Mouse (Mus musculus) embryonic facial prominence, embryonic 12.5 days (tissue): ENCODE measurements around the gene Ak7. TPM values are rescaled to one million over a fixed set of nuclear protein-coding genes. Genes with fewer than 3 reads are reported as not detected.

ENCODE experiments used
- ATAC-seq: fragments of 200-750 bp; cut with Nextera tagmentation; 2 replicates; pipeline ENCODE4 v1.8.0; 2017; ENCODE audit not compliant: insufficient number of reproducible peaks, insufficient read depth, low FRiP score, low TSS enrichment
- H3K27ac ChIP-seq: fragments of 300-500 bp; sonication (generic); 2 replicates; pipeline ENCODE4 v1.5.1; 2016; ENCODE audit warnings: mild to moderate bottlenecking
- H3K27me3 ChIP-seq: fragments of 300-500 bp; sonication (generic); 2 replicates; pipeline ENCODE4 v1.6.1; 2016; ENCODE audit warnings: mild to moderate bottlenecking, moderate library complexity
- H3K36me3 ChIP-seq: fragments of 300-500 bp; sonication (generic); 2 replicates; pipeline ENCODE4 v1.6.1; 2016; ENCODE audit warnings: mild to moderate bottlenecking
- H3K4me1 ChIP-seq: fragments of 300-500 bp; sonication (generic); 2 replicates; pipeline ENCODE4 v1.6.1; 2016
- H3K4me2 ChIP-seq: fragments of 300-500 bp; sonication (generic); replicated peaks from 2 replicates; pipeline ENCODE4 v1.6.1; 2016; ENCODE audit warnings: mild to moderate bottlenecking, moderate library complexity
- H3K4me3 ChIP-seq: fragments of 300-500 bp; sonication (generic); 2 replicates; pipeline ENCODE4 v1.5.1; 2016; ENCODE audit warnings: mild to moderate bottlenecking
- H3K9ac ChIP-seq: fragments of 300-500 bp; sonication (generic); 2 replicates; pipeline ENCODE4 v1.6.1; 2016; ENCODE audit warnings: mild to moderate bottlenecking, moderate library complexity
- H3K9me3 ChIP-seq: fragments of 300-500 bp; sonication (generic); 2 replicates; pipeline ENCODE4 v1.6.1; 2016; ENCODE audit warnings: mild to moderate bottlenecking, moderate library complexity
- WGBS: fragments of 180-500 bp; shearing (Covaris S2); methylation state at CpG from one replicate; pipeline ENCODE4 v1.1.7; 2016; 5-methylcytosine and 5-hydroxymethylcytosine counted together
- polyA plus RNA-seq: library from polyadenylated mRNA; unstranded; fragments of >200 nt; fragmentation: Nextera tagmentation; extraction: Ambion mirVana; gene quantifications from 2 replicates; pipeline ENCODE4 v1.2.1, GENCODE M21; 2016

Gene Ak7
- polyA plus RNA-seq, 1 experiment from 2014 or later, result 0.22 TPM

DNA sequence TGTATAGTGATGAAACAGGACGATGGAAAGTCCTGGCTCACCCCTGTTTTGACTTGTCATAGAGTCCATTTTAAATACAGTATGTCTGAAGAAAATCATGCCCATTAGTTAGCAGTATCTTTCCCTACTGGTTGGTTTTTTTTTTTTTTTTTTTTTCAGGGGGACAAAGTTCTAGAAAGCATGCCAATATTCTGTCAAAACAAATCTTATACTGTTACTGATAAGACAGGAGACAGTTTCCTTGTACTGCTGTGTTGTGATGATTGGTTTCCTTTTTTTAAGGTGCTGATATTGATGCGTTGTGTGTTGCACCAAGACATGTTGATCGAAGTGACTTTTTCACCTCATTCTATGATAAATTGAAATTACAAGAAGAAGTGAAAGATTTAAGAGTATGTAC is 100.4 kb downstream of the Ak7 start:
- no peak for ATAC-seq
- Histone ChIP-seq H3K36me3 (peaks cover 45% of the 10 kb centered on the region), H3K9ac (no peak overlapping the region), H3K4me2 (no peak overlapping the region), H3K4me3 (no peak overlapping the region), H3K27ac (no peak overlapping the region), H3K9me3 (no peaks in the 10 kb centered on the region), H3K27me3 (no peaks in the 10 kb centered on the region), H3K4me1 (no peaks in the 10 kb centered on the region)
- 97% methylated on average over 3 of the region's 3 CpGs for WGBS

DNA sequence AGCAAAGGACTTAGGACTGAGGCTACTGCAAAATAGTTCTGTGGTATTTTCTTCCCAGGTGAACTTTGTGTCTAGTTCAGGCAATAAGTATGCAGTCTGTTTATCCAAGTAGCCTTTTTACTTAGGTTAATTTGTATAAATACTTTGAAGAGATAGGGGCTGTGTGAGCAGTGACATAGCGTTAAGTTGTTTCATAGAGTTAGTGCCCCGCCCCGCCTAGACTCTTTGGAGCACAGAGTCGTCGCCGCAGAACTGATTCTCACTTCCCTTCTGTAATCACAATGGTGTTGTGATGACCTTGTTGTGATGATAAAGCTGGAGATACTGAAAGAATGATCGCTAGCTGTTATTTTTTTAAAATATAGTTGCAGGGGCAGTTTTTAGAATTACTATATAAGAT is 101.6 kb downstream of the Ak7 start:
- Histone ChIP-seq H3K9me3 (no peaks in the 10 kb centered on the region), H3K4me2 (no peak overlapping the region), H3K36me3 (peaks cover 49% of the 10 kb centered on the region), H3K9ac (no peak overlapping the region), H3K4me3 (no peak overlapping the region), H3K4me1 (no peaks in the 10 kb centered on the region), H3K27ac (no peak overlapping the region), H3K27me3 (no peaks in the 10 kb centered on the region)
- ATAC-seq, result no peak
- 93% methylated on average over 7 of the region's 7 CpGs for WGBS

DNA sequence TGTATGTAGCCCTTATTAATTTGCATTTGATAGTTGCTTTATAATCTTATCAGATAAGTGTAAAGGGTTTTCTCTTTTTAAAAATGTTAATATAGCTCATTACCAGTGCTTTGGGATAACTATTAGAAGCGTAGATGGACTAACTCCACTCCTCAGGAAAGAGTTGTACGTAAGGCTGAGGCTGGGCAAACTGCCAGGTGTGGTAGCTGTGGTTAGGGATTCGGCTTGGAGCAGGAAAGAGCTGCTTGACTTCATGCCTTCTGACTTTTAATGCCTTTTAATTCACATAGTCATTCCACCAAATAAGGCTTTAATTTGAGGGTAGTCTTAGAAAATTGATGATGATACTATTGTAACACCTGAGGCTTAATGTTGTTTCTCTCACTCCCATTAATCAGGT is 103.2 kb downstream of the Ak7 start:
- Histone ChIP-seq H3K36me3 (peaks cover 50% of the 10 kb centered on the region), H3K4me2 (no peak overlapping the region), H3K27ac (no peak overlapping the region), H3K9ac (no peak overlapping the region), H3K27me3 (no peaks in the 10 kb centered on the region), H3K9me3 (no peaks in the 10 kb centered on the region), H3K4me1 (no peaks in the 10 kb centered on the region), H3K4me3 (no peak overlapping the region)
- no peak for ATAC-seq
- 76% methylated on average over 3 of the region's 3 CpGs for WGBS

DNA sequence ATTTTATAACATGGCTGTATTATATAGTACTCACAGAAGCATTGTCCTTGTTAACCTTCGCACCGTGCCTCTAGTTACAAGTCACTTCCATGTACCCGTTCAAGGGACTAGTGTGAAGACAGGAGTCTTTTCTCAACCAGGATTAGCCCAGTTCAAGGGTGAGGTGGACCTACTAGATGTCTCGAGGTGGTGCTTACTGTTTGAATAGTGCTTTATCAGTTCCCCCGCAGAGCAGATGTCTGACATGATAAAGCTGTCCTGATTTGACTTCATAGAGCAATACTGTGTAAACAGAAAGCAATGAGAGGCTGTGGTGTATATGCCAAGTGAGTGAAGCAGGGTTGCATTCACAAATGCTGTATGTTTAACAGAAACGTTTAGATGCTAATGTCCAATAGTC is 104.8 kb downstream of the Ak7 start:
- H3K9ac ChIP-seq, result no peak overlapping the region
- no peak overlapping the region for H3K4me3 ChIP-seq
- no peaks in the 10 kb centered on the region for H3K9me3 ChIP-seq
- WGBS, result 93% methylated on average over 6 of the region's 6 CpGs
- no peak overlapping the region for H3K4me2 ChIP-seq
- H3K36me3 ChIP-seq, result peaks cover 52% of the 10 kb centered on the region
- no peaks in the 10 kb centered on the region for H3K4me1 ChIP-seq
- no peaks in the 10 kb centered on the region for H3K27me3 ChIP-seq
- no peak overlapping the region for H3K27ac ChIP-seq
- no peak for ATAC-seq

DNA sequence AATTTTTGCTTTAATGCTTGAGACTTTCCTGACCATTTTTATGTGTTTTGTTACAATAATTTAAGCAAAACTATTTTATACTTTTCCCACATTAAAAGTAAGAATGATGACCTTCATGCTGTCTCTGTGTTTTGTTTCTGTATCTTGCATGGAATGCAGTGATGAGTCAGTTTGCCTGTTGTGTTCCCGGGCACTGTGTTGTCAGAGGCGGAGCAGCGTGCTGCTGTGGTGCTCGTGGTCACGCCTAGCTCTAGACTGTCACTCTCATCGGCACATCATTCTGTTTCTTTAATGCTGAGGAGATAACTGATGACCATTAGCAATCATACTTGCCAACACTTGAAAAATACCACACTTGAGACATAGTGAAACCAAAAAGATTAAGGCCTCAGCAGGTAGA is 108.2 kb downstream of the Ak7 start:
- H3K36me3 ChIP-seq, result peaks cover 47% of the 10 kb centered on the region
- H3K27me3 ChIP-seq, result no peaks in the 10 kb centered on the region
- WGBS, result 94% methylated on average over 6 of the region's 6 CpGs
- H3K9ac ChIP-seq, result no peak overlapping the region
- H3K4me2 ChIP-seq, result no peak overlapping the region
- ATAC-seq, result no peak
- H3K4me1 ChIP-seq, result no peaks in the 10 kb centered on the region
- H3K4me3 ChIP-seq, result no peak overlapping the region
- no peaks in the 10 kb centered on the region for H3K9me3 ChIP-seq
- H3K27ac ChIP-seq, result no peak overlapping the region

DNA sequence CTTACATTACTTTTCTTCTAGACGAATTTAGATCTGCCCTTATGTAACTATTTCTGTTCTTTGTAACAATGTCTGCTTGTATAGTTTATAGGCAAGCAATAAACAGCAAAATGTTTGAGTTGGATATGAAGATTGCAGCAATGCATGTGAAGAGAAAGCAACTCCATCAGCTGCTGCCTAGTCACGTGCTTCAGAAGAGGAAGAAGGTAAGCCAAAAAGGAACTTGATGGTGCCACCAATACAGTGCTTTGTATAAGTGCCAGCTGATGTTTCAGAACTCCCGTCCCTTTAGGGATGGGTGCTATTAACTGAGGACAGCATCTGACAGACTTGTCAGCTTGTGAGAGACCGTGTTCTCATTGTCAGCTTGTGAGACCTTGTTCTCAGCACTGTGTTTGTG is 117.7 kb downstream of the Ak7 start:
- H3K27me3 ChIP-seq, result no peaks in the 10 kb centered on the region
- 88% methylated on average over 4 of the region's 4 CpGs for WGBS
- H3K4me2 ChIP-seq, result no peak overlapping the region
- no peak overlapping the region for H3K9ac ChIP-seq
- no peak overlapping the region for H3K4me3 ChIP-seq
- H3K36me3 ChIP-seq, result peaks cover 79% of the 10 kb centered on the region
- H3K27ac ChIP-seq, result no peak overlapping the region
- no peaks in the 10 kb centered on the region for H3K4me1 ChIP-seq
- no peaks in the 10 kb centered on the region for H3K9me3 ChIP-seq
- ATAC-seq, result no peak

DNA sequence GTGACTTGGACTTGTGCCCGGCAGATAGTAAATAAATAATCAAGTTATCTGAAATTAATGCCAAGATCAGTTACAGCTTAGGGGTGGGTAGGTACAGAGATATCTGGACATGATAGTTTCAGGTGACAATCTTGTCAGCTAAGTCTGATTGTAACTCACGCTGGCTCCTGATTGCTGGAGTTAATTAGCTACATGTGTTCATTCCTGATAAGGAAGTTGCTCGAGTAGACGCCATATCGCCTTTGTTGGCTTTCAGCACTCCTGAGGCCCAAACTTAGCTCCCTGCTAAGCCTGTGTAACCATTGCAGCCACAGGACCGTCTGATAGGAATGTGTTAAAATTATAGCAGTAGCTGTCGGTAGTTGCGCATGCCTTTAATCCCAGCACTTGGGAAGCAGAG is 119.0 kb downstream of the Ak7 start:
- Histone ChIP-seq H3K36me3 (peaks cover 79% of the 10 kb centered on the region), H3K4me3 (no peak overlapping the region), H3K27me3 (no peaks in the 10 kb centered on the region), H3K9me3 (no peaks in the 10 kb centered on the region), H3K27ac (no peak overlapping the region), H3K4me2 (no peak overlapping the region), H3K4me1 (no peaks in the 10 kb centered on the region), H3K9ac (no peak overlapping the region)
- ATAC-seq, result no peak
- 74% methylated on average over 8 of the region's 8 CpGs for WGBS

DNA sequence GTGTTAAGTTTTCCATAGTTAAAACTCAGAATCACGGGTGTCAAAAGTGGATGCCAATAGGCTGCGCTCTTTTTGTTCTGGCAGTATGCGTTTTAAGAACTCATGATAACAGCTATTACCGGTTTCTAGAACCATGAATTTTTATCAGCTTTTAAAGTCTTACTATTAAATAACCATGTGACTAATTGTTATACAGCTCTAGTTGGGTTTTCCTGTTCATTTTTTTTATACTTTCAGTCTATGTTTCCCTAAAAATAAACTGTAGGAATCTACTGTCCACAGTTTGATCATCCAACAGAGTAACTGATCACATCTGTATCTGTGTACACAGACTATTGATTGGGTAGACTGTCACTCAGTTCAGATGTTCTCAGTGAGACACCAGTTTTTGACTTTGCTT is 119.5 kb downstream of the Ak7 start:
- no peak for ATAC-seq
- Histone ChIP-seq H3K36me3 (peaks cover 77% of the 10 kb centered on the region), H3K27ac (no peak overlapping the region), H3K9me3 (no peaks in the 10 kb centered on the region), H3K4me1 (no peaks in the 10 kb centered on the region), H3K27me3 (no peaks in the 10 kb centered on the region), H3K4me3 (no peak overlapping the region), H3K4me2 (no peak overlapping the region), H3K9ac (no peak overlapping the region)
- 95% methylated on average over 4 of the region's 4 CpGs for WGBS

Other genes with a start within 250 kb of the Ak7 start
- gene Bdkrb2, start 142.8 kb upstream of the Ak7 start, polyA plus RNA-seq, result 0.99 and 1.1 TPM in 2 replicates
- not detected in 2 replicates for gene Bdkrb1, start 102.9 kb upstream of the Ak7 start, polyA plus RNA-seq
- gene Gskip, start 21.1 kb upstream of the Ak7 start, polyA plus RNA-seq, result 35.9 and 36.5 TPM in 2 replicates
- 15.1 TPM in 2 replicates for gene Atg2b, start 20.8 kb upstream of the Ak7 start, polyA plus RNA-seq
- gene Papola, start 78.7 kb downstream of the Ak7 start, polyA plus RNA-seq, result 265 and 284 TPM in 2 replicates